Mouse (Mus musculus): Measurements from ENCODE around the gene Fam19a3.

Fam19a3 gene

DNA sequence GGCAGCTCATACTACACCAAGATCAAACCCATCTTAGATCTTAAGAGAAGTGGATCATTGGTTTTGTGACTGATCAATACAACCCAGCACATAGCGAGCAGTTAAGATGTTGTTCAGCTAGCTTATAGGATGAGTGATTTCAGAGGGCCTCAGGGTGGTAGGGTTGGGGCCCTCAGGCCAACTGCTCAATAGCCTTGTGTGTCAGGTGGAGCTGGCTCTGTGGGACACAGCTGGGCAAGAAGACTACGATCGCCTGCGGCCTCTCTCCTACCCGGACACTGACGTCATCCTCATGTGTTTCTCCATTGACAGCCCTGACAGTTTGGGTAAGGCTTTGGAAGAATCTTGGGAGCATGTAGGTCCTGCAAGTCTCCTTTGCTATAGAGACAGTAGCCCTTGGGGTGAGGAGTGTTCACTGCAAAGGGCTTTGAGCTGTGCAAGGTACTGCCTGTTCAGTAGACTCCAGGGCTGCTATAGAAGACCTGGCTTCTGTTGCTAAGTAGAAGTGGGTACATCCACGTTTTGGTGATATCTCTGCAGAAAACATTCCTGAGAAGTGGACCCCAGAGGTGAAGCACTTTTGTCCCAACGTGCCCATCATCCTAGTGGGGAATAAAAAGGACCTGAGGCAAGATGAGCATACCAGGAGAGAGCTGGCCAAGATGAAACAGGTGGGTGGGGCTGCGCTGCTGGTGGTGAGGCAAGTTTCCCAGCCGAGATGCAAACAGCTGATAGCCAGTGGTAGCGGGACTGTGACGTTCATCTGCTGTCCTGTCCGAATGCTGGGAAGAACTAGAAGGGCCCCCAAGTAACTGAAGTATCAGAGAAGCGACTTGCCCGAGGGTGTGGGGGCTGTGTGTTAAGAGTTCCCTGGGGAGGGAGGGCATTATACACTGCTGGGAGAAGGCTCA lies 11.0 kb upstream of the Fam19a3 start:
- DNase-seq (ENCODE audit: low spot score), result no peak

DNA sequence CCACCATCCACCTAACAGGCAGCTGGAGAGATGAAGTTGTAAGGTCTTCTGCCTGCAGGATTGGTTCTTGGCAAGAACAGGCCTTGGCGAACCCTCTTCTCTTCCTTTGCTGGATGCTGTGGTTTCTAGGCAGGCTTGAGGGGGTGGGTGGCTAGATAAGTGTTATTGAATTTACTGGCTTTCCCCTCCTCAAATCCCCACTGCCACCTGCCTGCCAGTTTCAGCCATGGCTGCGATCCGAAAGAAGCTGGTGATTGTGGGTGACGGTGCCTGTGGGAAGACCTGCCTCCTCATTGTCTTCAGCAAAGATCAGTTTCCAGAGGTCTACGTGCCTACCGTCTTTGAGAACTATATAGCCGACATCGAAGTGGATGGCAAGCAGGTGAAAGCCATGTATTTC lies 10.0 kb upstream of the Fam19a3 start:
- DNase-seq (ENCODE audit: low spot score), result no peak

GRCm38 (mm10) chr3:104791017-104791416 lies 9.4 kb upstream of the Fam19a3 start:
- DNase-seq (ENCODE audit: low spot score), result no peak

DNA sequence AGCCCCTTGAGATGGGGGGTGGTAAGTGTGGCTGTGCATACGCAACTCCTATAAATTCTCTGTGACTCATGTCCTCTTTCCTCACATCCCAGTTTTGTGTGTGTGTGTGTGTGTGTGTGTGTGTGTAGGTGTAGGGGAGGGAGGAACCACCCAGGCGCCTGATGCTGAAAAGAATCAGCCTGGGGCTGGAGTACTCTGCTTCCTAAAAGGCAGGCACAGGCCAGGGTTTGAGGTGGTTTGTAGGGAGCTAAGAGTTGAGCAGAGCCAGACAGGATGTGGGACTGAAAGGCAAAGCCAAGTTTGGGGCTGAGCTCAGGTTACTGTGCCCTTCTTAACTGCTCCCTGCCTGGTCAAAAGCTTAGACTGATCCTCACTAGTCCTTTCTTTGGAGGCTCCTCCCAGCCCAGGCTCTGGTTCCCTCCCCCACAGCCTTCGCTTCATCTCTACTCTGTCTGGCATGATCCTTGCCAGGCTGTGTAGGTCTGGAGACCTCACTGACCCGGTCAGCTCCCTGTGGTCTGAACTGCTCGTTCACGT lies 8.8 kb upstream of the Fam19a3 start:
- DNase-seq (ENCODE audit: low spot score), result no peak

DNA sequence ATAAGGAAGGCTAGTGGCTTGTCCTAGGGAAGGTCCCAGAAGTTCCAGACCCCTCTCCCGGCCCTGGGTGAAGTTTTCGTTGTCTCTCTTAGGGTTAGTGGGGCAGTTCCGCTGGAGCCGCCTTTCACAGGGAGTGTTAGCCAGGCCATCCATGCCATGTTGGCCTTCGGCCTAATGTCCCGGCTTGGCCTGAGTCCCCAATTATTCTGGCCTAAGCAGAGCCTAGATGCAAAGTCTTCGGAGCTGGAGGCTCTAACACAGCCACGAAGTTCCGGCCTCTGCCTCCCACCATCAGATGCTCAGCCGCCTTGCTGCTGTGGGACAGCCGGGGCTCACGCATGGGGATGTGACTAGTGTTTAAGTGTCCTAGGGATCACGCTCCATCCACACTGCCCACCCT lies 8.2 kb upstream of the Fam19a3 start:
- no peak for DNase-seq (ENCODE audit: low spot score)

GRCm38 (mm10) chr3:104789312-104789605 lies 7.6 kb upstream of the Fam19a3 start:
- no peak for DNase-seq (ENCODE audit: low spot score)

DNA sequence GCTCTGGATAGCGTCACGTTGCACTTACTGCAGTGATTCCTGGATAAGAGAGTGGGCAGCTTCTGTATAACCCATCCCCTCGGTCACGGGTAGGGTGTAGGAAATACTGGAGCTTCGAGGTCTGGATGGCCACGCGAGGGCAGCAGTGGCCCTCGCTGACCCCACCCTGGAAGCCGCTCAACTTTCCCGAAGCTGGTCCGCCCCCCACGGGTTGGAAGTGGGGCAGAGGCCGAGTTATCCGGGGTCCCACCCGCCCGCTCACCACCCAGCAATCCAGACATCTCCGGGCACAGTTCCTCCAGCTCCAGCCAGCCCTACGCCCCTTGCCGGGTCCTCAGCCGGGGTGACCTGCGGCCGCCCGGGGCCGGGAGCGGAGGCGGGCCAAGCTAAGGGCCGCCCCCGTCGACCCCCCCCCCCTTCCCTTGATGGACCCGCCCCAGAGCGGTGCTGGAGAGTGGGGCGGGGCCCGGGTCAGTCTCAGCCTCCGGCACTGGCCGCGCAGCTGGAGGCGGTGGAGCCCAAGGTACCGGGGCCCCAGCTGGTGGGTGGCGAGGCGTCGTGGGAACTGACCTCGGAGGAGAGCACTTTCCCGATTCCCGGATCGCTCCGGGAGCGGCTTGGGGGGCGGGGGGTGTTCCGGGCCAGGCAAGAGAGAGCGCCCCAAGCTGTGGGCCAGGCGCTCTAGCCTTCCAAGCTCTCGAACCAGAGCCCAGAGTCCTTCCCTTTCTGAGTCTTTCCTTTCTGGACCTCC lies 7.1 kb upstream of the Fam19a3 start:
- DNase-seq (ENCODE audit: low spot score), result no peak

DNA sequence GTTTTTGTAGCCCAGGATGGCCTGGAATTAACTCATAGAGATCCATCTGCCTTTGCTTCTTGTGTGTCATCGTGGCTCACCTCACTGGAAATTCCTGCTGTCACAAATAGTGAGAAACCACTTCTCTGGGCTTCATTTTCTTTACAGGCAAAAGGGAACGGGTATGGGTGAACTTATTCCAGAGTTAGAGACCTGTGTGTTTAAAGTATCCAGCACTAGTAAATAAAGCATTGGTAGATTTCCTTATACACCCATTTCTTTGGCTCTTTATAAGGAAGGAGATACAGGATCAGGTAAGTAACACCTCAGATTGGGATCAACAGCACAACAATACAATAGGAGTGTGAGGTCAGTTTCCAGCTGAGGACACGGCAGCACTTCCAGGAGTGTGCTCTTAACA lies 6.4 kb upstream of the Fam19a3 start, which contains the start of gene Rhoc:
Gene Rhoc, plus strand, starts transcription at position 301 of the 400 bp plus-strand sequence.
- no peak for DNase-seq (ENCODE audit: low spot score)

GRCm38 (mm10) chr3:104785284-104785683 lies 3.6 kb upstream of the Fam19a3 start:
- DNase-seq (ENCODE audit: low spot score), result no peak

DNA sequence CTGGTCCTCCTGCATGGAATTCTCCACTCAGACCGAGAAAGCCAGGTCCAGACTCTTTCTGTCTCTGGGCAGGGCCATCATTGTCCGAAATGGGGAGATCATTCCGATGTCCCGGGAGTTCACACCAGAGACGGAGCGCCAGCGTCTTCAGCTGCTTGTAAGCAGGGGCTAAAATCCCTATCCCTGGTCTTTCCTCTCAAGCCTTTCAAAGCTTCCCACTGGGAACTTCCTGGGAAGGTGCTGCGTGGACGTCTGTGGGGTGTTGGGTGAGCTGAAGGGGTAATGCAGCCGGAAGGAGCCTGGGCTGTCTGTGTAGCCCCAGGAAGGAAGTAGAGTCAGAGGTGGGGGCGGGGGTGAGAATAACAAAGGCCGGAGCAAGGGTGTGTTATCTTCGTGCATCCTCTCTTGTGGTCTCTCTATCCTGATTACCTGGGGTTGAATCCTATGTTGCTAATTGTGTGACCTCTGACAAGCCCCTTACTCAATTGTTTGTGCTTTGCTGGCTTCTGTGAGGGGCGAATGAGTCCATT lies 2.4 kb upstream of the Fam19a3 start:
- DNase-seq (ENCODE audit: low spot score), result no peak

DNA sequence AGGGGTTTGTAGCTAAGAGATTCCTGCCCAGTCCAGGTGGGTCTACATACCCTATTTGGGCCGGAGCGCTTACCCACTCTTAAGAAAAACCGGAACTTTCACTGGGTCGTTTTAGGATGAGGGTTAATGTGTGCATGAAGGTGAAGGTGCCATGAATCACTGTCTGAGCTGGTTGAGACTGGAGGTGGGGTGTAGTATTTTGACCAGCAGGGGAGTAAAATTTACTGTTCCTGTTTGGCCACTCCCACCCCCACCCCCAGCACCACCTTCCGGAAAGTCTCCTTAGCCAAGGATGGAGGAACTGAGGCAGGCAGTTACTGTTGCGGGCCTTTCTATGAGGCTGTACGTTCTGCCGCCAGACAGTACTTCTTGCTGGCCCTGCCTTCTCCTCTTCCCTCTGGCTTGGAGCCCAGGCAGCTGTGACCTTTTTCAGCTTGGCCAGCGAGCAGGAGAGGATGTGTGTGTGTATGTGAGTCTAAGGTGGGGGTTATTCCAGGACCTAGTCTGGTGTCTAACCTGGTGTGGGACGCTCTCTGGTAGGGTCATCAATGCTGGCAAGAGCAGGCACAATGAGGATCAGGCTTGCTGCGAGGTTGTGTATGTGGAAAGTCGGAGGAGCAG lies 531 bp upstream of the Fam19a3 start:
- no peak for DNase-seq (ENCODE audit: low spot score)

GRCm38 (mm10) chr3:104780561-104781420 lies 849 bp downstream of the Fam19a3 start, which contains the start of gene Ppm1j:
TSS of gene Ppm1j (plus strand) at chr3:104781056.
- DNase-seq (ENCODE audit: low spot score), result no peak

GRCm38 (mm10) chr3:104779949-104780348 lies 1.7 kb downstream of the Fam19a3 start:
- DNase-seq (ENCODE audit: low spot score), result no peak

DNA sequence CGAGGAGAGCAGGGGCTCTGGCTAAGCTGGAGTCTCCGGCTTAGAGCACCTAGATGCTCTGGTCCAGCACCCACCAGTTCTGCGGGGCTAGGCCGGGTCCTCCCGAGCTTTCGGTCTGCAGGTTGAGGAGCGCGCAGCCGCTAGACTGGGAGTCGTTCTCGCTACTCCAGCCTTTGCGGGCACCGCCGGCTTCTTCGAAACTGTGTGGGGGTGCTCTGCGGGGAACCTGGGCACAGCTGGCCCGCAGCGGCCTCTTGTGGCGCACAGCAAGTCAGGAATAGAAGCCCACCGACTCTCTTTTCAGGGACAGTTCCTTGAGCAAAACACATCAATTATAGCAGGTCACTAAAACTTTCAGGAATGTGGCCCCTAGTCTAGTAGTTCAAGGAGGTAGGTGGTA lies 4.3 kb downstream of the Fam19a3 start:
- no peak for DNase-seq (ENCODE audit: low spot score)

DNA sequence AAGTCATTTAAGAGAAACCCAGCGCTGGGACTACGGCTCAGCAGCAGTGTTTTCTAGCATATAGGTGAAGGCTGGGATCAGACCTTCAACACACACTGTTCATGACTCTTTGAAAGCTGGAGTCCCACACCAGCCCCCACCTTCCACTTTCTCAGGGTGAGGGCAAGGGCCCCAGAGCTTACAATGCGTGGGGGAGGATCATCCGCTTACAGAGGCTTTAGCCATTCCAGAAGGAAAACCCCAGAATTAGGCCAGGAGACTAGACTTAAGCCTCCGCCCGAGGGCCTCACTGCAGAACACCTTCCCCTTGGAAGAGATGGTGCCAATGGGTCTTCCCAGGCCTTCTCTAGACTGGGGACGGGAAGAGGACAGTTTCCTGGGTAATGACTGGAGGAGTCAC lies 8.3 kb downstream of the Fam19a3 start:
- DNase-seq (ENCODE audit: low spot score), result no peak

DNA sequence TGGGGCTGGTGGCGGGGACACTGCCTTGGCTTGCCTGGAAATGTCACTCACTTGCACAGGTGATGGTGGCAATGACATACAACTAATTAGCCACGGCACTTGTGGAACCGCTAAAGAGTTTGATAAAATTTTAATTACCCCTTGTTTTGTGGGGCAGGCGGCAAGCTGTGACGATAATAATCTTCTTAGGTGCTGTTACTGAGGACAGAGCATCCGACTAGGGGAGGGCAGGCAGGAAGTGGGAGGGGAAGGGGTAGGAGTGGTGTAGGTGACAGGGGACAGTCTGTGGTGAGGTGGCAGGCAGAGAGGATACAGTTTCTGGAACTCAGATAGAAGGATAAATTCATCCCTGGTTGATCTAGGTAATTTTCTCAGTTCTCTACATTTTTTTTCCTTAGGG lies 10.2 kb downstream of the Fam19a3 start:
- DNase-seq (ENCODE audit: low spot score), result no peak

GRCm38 (mm10) chr3:104770918-104771317 lies 10.7 kb downstream of the Fam19a3 start:
- DNase-seq (ENCODE audit: low spot score), result no peak

- DNase-seq (ENCODE audit: low spot score), result no peak
Observed at GRCm38 (mm10) chr3:104770035-104770434, 11.6 kb downstream of the Fam19a3 start.

GRCm38 (mm10) chr3:104769135-104769534 lies 12.5 kb downstream of the Fam19a3 start:
- no peak for DNase-seq (ENCODE audit: low spot score)

- DNase-seq (ENCODE audit: low spot score), result no peak
Observed at GRCm38 (mm10) chr3:104767716-104768115, 13.9 kb downstream of the Fam19a3 start.

- no peak for DNase-seq (ENCODE audit: low spot score)
Observed at GRCm38 (mm10) chr3:104767141-104767540, 14.5 kb downstream of the Fam19a3 start.

Measured in layer of hippocampus, adult 9-10 months (tissue).